Comparison of ENCODE assay signal across 18 mouse cellular contexts in the genomic region with DNA sequence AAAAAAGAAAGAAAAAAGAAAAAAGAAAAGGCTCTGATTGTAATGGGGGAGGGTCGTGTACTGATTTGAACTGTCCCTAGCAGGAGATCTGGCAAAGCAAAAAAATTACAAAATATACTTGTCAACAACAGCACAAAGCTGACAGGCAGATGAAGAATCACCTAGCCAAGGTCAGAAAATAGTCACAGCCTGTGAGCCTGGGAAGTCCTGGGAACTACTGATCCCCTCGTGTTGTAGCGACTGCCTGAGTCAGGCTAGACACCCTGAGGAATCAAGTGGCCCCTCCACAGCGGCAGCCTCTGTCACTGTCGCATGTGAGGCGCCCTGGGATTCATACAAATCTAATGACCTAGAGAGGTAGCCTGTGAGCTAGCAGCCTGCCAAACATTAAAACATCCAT.
"Had no signal": no experiment of that assay in that cellular context is flagged by ENCODE, and none has a peak within 500 bp of the region (broad histone marks: within the 10 kb centered on the region; RNA-seq: fewer than 3 reads in every experiment).

No protein-coding gene starts in this region.

- ATAC-seq: liver, postnatal 0 days; midbrain, embryonic 13.5 days; midbrain, embryonic 16.5 days had no signal

- H3K4me3 ChIP-seq: limb, embryonic 12.5 days; limb, embryonic 15.5 days; lung, embryonic 15.5 days; megakaryocyte, embryonic 14.5 days; midbrain, embryonic 10.5 days; midbrain, embryonic 13.5 days; myocyte; neural tube, embryonic 13.5 days had no signal

- H3K27me3 ChIP-seq: limb, embryonic 12.5 days; limb, embryonic 15.5 days; lung, embryonic 15.5 days; megakaryocyte, embryonic 14.5 days; midbrain, embryonic 13.5 days; neural tube, embryonic 13.5 days had no signal

- H3K9me3 ChIP-seq: limb, embryonic 12.5 days; limb, embryonic 15.5 days; lung, embryonic 15.5 days; midbrain, embryonic 10.5 days; midbrain, embryonic 13.5 days; neural tube, embryonic 13.5 days had no signal

- H3K4me2 ChIP-seq: limb, embryonic 12.5 days; limb, embryonic 15.5 days; liver, embryonic 11.5 days; lung, embryonic 15.5 days; midbrain, embryonic 13.5 days; neural tube, embryonic 13.5 days had no signal

- H3K36me3 ChIP-seq: limb, embryonic 12.5 days; limb, embryonic 15.5 days; lung, embryonic 15.5 days; midbrain, embryonic 10.5 days; midbrain, embryonic 13.5 days; neural tube, embryonic 13.5 days had no signal

- H3K9ac ChIP-seq: limb, embryonic 12.5 days; limb, embryonic 15.5 days; liver, embryonic 14.5 days; liver, postnatal 0 days; lung, embryonic 15.5 days; midbrain, embryonic 13.5 days; neural tube, embryonic 13.5 days had no signal

- H3K27ac ChIP-seq: limb, embryonic 12.5 days; limb, embryonic 15.5 days; liver, embryonic 14.5 days; lung, embryonic 15.5 days; midbrain, embryonic 10.5 days; midbrain, embryonic 13.5 days; neural tube, embryonic 13.5 days had no signal

- DNase-seq: left cerebral cortex, postnatal 4 days; liver, postnatal 0 days; lung, postnatal 10 days; lung, postnatal 36 days; thymus, adult 2 months; thymus, postnatal 14 days; thymus, postnatal 4 days had no signal
